Mouse (Mus musculus): ENCODE data around the gene Birc2. TPM values are rescaled to one million over a fixed set of nuclear protein-coding genes. Genes with fewer than 3 reads are reported as not detected.

The Birc2 gene
- total and polyA plus RNA-seq, 2 experiments from 2014 or later: 21.3 to 32.8 TPM

DNA sequence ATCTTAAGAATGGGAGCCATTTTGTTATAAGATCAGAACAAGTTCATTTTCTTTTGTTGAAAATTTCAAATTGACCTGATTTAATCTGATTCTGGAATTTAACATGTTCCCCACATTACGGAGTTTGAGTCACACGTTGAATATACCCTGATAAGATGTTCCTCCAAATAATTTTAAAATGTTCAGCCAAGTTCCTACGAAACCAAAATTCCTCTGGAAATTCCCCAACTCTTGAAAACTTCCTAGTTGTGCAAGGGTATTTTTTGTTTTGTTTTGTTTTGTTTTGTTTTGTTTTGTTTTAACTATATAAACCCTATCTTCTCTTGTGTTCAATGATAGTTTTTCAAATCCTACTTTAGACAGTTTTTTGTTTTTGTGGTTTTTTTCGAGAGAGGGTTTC is 8.2 kb downstream of the Birc2 start:
- TF ChIP-seq EP300 (IDR thresholded peaks at IDR 0.05; ENCODE audit: low read depth): no peak
- no peak for TF ChIP-seq CTCF (IDR thresholded peaks at IDR 0.05; ENCODE audit: low read depth)
- Histone ChIP-seq H3K4me3 (ENCODE audit: low read depth, low read length) (no peak overlapping the region), H3K36me3 (replicated peaks; ENCODE audit: control insufficient read depth, insufficient read depth, low read length) (peaks cover 20% of the 10 kb centered on the region), H3K9ac (replicated peaks; ENCODE audit: low read depth, low read length) (no peak overlapping the region), H3K4me2 (ENCODE audit: low read depth, low read length) (no peak overlapping the region), H3K9me3 (replicated peaks; ENCODE audit: control insufficient read depth, low read length) (no peaks in the 10 kb centered on the region), H3K27me3 (ENCODE audit: control insufficient read depth, insufficient read depth, low read length) (no peaks in the 10 kb centered on the region), H3K4me1 (ENCODE audit: control insufficient read depth, insufficient read depth) (peaks cover 22% of the 10 kb centered on the region), H3K27ac (ENCODE audit: low read depth) (no peak overlapping the region)
- ATAC-seq (ENCODE audit: insufficient read depth, low read depth) (no peak), DNase-seq (ENCODE audit: low spot score) (no peak)
- WGBS: 73% methylated on average over 4 of the region's 4 CpGs

DNA sequence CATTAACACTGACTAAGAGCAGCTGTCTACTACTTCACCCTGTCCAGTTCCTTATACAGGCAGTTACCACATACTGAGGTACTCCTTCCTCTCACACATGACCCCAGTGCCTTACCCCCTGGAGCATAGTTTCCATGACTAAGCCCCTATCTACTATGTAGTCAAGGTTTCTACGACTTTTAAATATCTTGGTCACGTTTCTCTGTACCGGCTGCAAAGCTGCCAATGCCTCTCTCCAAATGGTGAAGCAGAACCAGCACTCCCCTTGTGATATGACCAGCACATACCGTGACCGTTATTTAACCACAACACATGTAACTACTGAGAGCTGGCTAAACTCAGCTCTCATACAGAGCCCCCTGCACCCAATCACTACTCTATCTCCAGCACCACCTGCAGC is 11.9 kb downstream of the Birc2 start:
- H3K36me3 ChIP-seq (replicated peaks; ENCODE audit: control insufficient read depth, insufficient read depth, low read length): peaks cover 31% of the 10 kb centered on the region
- no peak for ATAC-seq (ENCODE audit: insufficient read depth, low read depth)
- no peak overlapping the region for H3K27ac ChIP-seq (ENCODE audit: low read depth)
- WGBS: 77% methylated on average over 5 of the region's 5 CpGs
- TF ChIP-seq EP300 (IDR thresholded peaks at IDR 0.05; ENCODE audit: low read depth) (no peak), CTCF (IDR thresholded peaks at IDR 0.05; ENCODE audit: low read depth) (no peak)
- H3K4me1 ChIP-seq (ENCODE audit: control insufficient read depth, insufficient read depth): peaks cover 6% of the 10 kb centered on the region
- no peak overlapping the region for H3K4me2 ChIP-seq (ENCODE audit: low read depth, low read length)
- H3K9ac ChIP-seq (replicated peaks; ENCODE audit: low read depth, low read length): no peak overlapping the region
- DNase-seq (ENCODE audit: low spot score): no peak
- no peaks in the 10 kb centered on the region for H3K27me3 ChIP-seq (ENCODE audit: control insufficient read depth, insufficient read depth, low read length)
- H3K9me3 ChIP-seq (replicated peaks; ENCODE audit: control insufficient read depth, low read length): no peaks in the 10 kb centered on the region
- H3K4me3 ChIP-seq (ENCODE audit: low read depth, low read length): no peak overlapping the region

DNA sequence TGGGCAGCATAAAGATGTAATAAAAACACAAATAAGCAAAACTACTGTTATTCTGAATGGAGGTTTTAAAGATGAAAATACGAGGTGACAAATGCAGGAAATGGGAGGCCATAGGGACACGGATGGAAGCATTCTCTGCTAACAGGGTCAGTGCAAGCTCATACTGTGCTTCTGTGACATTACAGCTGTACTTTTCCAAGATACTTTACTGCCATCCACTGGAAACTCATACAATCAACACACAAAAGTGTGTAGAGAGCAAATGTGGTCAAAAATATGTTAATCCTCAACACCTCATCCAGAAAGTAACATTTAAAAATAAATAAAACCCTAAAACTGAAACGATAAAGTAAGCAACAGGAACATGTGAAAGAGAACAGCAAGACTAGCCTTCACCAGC is 14.1 kb downstream of the Birc2 start:
- Histone ChIP-seq H3K27ac (ENCODE audit: low read depth) (no peak overlapping the region), H3K4me3 (ENCODE audit: low read depth, low read length) (no peak overlapping the region), H3K9ac (replicated peaks; ENCODE audit: low read depth, low read length) (no peak overlapping the region), H3K27me3 (ENCODE audit: control insufficient read depth, insufficient read depth, low read length) (no peaks in the 10 kb centered on the region), H3K4me2 (ENCODE audit: low read depth, low read length) (no peak overlapping the region), H3K36me3 (replicated peaks; ENCODE audit: control insufficient read depth, insufficient read depth, low read length) (peaks cover 49% of the 10 kb centered on the region), H3K9me3 (replicated peaks; ENCODE audit: control insufficient read depth, low read length) (no peaks in the 10 kb centered on the region), H3K4me1 (ENCODE audit: control insufficient read depth, insufficient read depth) (no peaks in the 10 kb centered on the region)
- DNase-seq (ENCODE audit: low spot score) (no peak), ATAC-seq (ENCODE audit: insufficient read depth, low read depth) (no peak; the same call in 1 of the 2 replicates)
- 57% methylated on average over 3 of the region's 3 CpGs for WGBS
- TF ChIP-seq EP300 (IDR thresholded peaks at IDR 0.05; ENCODE audit: low read depth) (no peak), CTCF (IDR thresholded peaks at IDR 0.05; ENCODE audit: low read depth) (peak; percentile 34)

DNA sequence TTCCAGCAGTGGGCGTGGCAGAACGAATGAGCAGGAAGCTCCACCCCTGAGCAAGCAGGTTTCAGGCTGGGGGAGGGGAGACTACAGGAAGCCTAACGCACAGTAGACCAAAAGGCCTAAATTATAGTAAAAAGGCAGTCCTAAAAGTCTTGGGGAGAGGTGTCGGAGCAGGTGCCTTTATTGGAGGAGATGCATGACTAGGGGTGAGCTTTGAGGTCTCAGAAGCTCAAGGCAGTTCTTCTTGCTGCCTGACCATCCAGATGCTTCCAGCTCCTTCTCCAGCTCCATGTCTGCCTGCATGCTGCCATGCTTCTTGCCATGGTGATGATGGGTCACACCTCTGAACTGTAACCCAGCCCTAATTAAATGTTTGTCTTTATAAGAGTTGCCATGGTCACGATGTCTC is 31.8 kb downstream of the Birc2 start:
- H3K4me3 ChIP-seq (ENCODE audit: low read depth, low read length): no peak overlapping the region
- no peaks in the 10 kb centered on the region for H3K9me3 ChIP-seq (replicated peaks; ENCODE audit: control insufficient read depth, low read length)
- no peaks in the 10 kb centered on the region for H3K36me3 ChIP-seq (replicated peaks; ENCODE audit: control insufficient read depth, insufficient read depth, low read length)
- WGBS: 72% methylated on average over 3 of the region's 5 CpGs
- H3K27ac ChIP-seq (ENCODE audit: low read depth): no peak overlapping the region
- H3K4me2 ChIP-seq (ENCODE audit: low read depth, low read length): no peak overlapping the region
- DNase-seq (ENCODE audit: low spot score) (no peak), ATAC-seq (ENCODE audit: insufficient read depth, low read depth) (no peak)
- no peaks in the 10 kb centered on the region for H3K27me3 ChIP-seq (ENCODE audit: control insufficient read depth, insufficient read depth, low read length)
- no peak overlapping the region for H3K9ac ChIP-seq (replicated peaks; ENCODE audit: low read depth, low read length)
- TF ChIP-seq EP300 (IDR thresholded peaks at IDR 0.05; ENCODE audit: low read depth) (no peak), CTCF (IDR thresholded peaks at IDR 0.05; ENCODE audit: low read depth) (no peak)
- H3K4me1 ChIP-seq (ENCODE audit: control insufficient read depth, insufficient read depth): no peaks in the 10 kb centered on the region

DNA sequence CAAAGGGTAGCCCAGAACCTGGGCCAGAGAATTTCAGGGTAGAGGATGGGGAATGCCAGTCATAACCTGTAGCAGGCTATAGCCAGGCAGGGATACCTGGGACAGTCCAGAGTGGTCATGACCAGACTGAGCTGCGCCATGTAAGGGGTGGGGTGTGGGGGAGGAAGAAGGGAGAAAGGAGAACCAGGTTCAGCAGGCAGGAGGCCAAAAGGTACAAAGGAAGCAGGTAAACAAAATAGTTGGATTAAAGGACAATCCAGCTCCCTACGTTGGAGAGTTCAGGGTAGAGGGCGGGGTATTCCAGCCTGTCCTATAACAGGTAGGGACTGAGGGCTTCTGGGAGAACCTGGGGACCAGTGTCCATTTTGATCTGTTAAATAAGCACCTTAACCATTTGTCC is 38.3 kb downstream of the Birc2 start:
- no peak for ATAC-seq (ENCODE audit: insufficient read depth, low read depth)
- no peak for DNase-seq (ENCODE audit: low spot score)
- peaks cover 10% of the 10 kb centered on the region for H3K36me3 ChIP-seq (replicated peaks; ENCODE audit: control insufficient read depth, insufficient read depth, low read length)
- no peak for TF ChIP-seq CTCF (IDR thresholded peaks at IDR 0.05; ENCODE audit: low read depth)
- no peak for TF ChIP-seq EP300 (IDR thresholded peaks at IDR 0.05; ENCODE audit: low read depth)
- no peak overlapping the region for H3K27ac ChIP-seq (ENCODE audit: low read depth)
- no peaks in the 10 kb centered on the region for H3K4me1 ChIP-seq (ENCODE audit: control insufficient read depth, insufficient read depth)
- H3K27me3 ChIP-seq (ENCODE audit: control insufficient read depth, insufficient read depth, low read length): no peaks in the 10 kb centered on the region
- 89% methylated on average over 3 of the region's 3 CpGs for WGBS
- H3K4me3 ChIP-seq (ENCODE audit: low read depth, low read length): no peak overlapping the region
- no peak overlapping the region for H3K4me2 ChIP-seq (ENCODE audit: low read depth, low read length)
- no peaks in the 10 kb centered on the region for H3K9me3 ChIP-seq (replicated peaks; ENCODE audit: control insufficient read depth, low read length)
- no peak overlapping the region for H3K9ac ChIP-seq (replicated peaks; ENCODE audit: low read depth, low read length)

DNA sequence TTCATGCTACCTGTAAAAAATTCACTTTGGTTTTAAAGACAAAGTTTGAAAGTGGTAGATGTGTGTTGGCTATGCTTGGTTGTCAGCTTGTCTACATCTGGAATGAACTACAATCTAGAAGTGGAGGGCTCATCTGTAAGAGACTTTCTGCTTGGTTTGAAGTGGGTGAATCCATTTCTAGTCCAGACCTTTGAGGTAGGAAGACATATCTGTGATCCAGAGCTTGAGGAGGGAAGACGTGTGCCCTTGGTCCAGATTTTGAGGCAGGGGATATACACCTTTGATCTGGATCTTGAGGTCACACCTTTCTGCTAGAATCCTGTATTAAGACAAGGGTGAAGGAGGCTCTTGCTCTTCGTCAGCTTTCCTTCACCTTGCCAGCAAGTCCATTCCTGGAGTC is 39.3 kb downstream of the Birc2 start:
- no peak for ATAC-seq (ENCODE audit: insufficient read depth, low read depth)

More for the DNA sequence above, 39.3 kb downstream of the Birc2 start:
- no peak overlapping the region for H3K9ac ChIP-seq (replicated peaks; ENCODE audit: low read depth, low read length)
- no peak overlapping the region for H3K4me2 ChIP-seq (ENCODE audit: low read depth, low read length)
- H3K27me3 ChIP-seq (ENCODE audit: control insufficient read depth, insufficient read depth, low read length): no peaks in the 10 kb centered on the region
- TF ChIP-seq CTCF (IDR thresholded peaks at IDR 0.05; ENCODE audit: low read depth) (no peak), EP300 (IDR thresholded peaks at IDR 0.05; ENCODE audit: low read depth) (no peak)
- H3K4me3 ChIP-seq (ENCODE audit: low read depth, low read length): no peak overlapping the region
- no peak for DNase-seq (ENCODE audit: low spot score)
- H3K36me3 ChIP-seq (replicated peaks; ENCODE audit: control insufficient read depth, insufficient read depth, low read length): peaks cover 16% of the 10 kb centered on the region
- 93% methylated on average over 2 of the region's 2 CpGs for WGBS
- H3K9me3 ChIP-seq (replicated peaks; ENCODE audit: control insufficient read depth, low read length): no peaks in the 10 kb centered on the region
- no peaks in the 10 kb centered on the region for H3K4me1 ChIP-seq (ENCODE audit: control insufficient read depth, insufficient read depth)
- H3K27ac ChIP-seq (ENCODE audit: low read depth): no peak overlapping the region
